Mouse (Mus musculus) yolk sac, embryonic 10.5 days (tissue): Measurements from ENCODE around the gene 1700008O03Rik.

ENCODE experiments used
- DNase-seq: peaks from one replicate; pipeline ENCODE4 v3.0.0-alpha.2; 2017; ENCODE audit warnings: low spot score

1700008O03Rik gene

DNA sequence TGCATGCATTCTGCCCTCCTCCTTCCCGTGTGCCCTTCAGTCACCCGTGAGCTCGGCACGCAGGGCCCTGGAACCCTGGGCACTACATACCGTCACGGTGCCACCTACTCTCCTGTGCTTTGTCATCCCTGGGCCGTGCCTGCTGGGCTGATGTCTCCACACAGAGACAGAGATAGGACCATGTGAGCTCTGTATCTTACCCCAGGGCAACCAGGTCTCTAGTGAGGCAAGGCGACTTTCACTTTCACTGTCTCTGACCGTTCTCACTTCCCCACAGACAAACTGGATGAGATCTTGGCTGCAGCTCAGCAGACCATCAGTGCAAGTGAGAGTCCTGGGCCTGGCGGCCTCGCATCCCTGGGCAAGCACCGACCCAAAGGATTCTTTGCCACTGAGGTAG is 41.0 kb downstream of the 1700008O03Rik start:
- no peak for DNase-seq

GRCm38 (mm10) chr7:44343459-44344015 is 42.1 kb downstream of the 1700008O03Rik start:
- DNase-seq, result no peak

DNA sequence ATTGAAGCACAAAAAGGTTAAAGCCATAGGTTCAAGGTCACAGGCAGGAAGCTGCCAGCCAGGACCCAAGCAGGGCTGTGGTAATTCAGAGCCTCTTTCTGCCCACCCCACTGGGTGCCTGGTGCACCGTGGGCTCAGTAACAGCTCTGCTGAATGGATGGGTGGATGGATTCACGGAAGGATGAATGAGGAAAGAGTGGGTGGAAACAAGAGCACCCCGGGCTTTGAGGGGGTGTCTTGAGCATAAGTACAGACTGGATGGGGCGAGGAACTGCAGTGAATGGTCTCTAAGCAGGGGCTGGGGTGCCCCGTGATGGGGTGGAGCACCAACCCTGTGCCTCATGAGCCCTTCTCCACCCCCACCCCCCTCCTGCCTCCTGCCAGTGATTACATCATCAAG is 43.9 kb downstream of the 1700008O03Rik start:
- no peak for DNase-seq

DNA sequence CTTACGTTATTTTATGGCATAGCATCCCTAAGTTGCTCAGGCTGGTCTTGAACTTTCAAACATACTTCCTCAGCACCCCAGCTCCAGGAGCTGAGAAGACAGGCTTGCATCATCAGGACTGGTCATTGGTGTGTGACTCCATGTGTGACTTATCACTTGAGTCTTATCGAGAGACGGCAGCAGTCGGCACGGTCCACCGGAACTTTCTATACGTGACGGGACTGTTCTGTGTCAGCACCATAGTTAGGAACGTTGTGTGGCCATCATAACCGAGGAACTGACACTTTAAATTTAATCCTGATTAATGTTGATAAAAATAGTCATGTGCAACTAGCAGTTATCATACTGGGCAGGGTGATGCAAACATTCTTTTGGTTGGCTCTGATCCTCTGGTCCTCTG is 44.5 kb downstream of the 1700008O03Rik start:
- DNase-seq, result no peak

- DNase-seq, result no peak
Measured at GRCm38 (mm10) chr7:44340226-44340625, 45.4 kb downstream of the 1700008O03Rik start.

- DNase-seq, result no peak
Measured at GRCm38 (mm10) chr7:44337121-44337849, 48.3 kb downstream of the 1700008O03Rik start.

GRCm38 (mm10) chr7:44336046-44337021 is 49.3 kb downstream of the 1700008O03Rik start:
- DNase-seq, result no peak

DNA sequence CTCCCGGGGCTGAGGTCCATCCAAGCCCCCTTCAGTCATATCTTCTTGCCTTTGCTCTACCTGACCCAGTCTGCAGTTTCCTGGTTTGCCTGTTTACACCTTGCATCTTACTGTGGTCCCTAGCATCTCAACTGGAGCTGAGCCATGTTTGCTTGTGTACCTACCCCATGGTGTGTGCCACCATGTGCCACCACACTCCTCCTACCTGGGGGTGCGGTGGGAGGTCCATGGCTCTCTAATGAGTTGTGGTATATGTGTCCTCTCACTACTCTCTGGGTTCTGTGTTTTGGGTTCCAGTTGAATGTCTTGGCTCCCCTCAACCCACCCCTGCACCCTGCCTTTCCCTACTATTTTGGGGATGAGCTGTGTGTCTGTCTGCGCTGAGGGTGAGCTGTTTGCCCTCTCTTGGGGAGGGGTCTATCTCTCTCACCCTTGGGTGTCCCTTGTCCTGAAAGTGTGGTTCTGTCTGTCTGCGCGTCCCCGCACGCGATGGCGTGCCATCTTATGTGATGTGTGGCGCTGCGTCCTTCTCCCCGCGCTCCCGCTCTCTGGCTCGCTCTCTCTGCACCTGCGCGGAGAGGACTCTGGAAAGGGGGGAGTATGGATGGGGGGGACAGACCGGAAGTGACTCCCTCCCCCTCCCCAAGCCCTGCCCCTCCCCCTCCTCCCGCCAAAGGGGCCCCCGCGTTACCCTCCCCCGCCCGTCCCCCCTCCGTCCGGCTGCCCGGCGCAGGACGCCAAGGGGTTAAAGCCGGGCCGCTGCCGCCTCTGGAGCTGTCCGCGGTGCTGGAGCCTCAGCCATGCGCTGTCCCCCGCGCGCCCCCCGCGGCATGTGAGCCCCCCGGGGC is 50.4 kb downstream of the 1700008O03Rik start:
- DNase-seq, result peak; percentile 17

GRCm38 (mm10) chr7:44334139-44334538 is 51.5 kb downstream of the 1700008O03Rik start:
- no peak for DNase-seq

DNA sequence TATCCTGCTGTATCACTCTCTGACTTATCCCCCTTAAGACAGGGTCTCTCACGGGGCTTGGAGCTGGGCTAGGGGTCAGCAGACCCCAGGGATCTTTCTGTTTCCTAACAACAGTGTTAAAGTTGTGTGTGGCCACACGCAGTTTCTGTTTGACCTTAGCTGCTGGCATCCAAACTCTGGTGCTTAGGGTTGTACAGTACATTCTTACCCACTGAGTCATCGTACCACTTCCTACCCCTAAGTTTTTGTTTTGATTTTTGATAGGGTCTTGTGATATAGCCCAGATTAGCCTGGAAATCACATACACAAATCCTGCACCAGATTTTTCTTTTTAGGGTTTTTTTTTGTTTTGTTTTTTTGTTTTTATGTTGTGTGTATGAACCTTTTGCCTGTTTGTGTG is 53.3 kb downstream of the 1700008O03Rik start:
- no peak for DNase-seq

- no peak for DNase-seq
Measured at GRCm38 (mm10) chr7:44326614-44327013, 59.0 kb downstream of the 1700008O03Rik start.

DNA sequence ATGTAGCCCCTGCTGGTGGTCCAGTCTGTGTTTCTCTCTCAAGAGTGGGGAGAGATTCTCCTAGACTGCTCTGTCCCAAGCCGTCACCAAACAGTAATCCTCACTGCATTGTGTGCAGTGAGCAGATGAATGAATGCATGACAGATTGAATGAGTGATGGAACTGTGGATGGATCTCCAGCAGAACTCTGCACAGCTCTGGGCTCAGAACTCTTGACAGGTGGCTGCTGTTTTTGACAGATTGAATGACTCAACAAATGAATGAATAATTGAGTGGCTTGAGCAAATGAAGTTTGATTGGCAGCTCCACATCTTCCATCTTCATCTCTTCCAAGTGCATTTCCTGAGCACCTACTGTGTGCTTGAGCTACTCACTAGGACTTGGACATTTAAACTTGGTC is 63.3 kb downstream of the 1700008O03Rik start:
- no peak for DNase-seq

DNA sequence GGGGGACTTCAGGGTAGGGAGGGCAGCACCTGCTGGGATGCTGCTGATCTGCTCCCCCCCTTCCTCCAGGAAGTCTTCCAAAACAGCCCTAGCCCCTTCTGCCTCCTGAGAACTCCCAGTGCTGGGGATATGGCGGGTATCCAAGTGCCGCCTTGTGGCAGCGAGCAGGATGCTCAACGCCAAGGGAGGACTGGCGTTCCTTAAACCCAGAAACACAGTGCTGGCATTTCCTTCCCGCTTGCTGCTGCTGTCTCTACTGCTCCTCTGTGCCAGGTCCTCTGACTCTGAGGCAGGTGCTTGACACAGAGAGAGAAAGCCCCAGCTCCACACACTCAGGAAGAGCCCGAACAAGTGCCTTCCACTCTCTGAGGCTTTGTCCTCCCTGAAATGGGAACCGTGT is 64.7 kb downstream of the 1700008O03Rik start:
- no peak for DNase-seq

- no peak for DNase-seq
Measured at GRCm38 (mm10) chr7:44317913-44318312, 67.7 kb downstream of the 1700008O03Rik start.

GRCm38 (mm10) chr7:44312484-44312883 is 73.1 kb downstream of the 1700008O03Rik start:
- DNase-seq, result no peak

DNA sequence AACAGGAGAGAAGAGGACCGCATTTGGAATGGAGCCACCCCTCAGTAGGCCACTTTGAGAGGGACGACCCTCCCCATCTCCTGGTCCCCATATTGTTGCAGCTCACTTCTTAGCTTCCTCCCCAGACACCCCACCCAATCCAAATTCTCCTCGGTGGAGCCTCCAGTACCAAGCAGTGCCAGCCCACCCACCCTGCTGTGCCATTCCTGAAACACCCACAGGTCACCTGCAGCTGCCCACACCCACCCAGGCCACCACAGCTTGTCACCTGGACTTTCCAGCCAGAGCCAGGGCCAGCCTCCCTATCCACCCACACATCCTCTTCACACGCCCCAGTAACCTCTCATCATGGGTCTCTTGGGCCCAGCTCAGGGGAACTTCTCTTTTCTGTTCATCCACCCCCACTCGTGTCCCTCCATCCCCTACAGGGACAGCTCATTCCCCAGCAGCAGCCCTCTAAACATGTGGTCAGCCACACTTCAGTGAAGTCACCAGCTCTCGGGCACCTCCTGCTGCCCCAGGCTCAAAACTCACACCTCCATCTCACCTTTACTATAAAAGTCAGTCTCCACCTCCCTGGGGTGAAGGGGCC is 73.8 kb downstream of the 1700008O03Rik start:
- DNase-seq, result no peak

DNA sequence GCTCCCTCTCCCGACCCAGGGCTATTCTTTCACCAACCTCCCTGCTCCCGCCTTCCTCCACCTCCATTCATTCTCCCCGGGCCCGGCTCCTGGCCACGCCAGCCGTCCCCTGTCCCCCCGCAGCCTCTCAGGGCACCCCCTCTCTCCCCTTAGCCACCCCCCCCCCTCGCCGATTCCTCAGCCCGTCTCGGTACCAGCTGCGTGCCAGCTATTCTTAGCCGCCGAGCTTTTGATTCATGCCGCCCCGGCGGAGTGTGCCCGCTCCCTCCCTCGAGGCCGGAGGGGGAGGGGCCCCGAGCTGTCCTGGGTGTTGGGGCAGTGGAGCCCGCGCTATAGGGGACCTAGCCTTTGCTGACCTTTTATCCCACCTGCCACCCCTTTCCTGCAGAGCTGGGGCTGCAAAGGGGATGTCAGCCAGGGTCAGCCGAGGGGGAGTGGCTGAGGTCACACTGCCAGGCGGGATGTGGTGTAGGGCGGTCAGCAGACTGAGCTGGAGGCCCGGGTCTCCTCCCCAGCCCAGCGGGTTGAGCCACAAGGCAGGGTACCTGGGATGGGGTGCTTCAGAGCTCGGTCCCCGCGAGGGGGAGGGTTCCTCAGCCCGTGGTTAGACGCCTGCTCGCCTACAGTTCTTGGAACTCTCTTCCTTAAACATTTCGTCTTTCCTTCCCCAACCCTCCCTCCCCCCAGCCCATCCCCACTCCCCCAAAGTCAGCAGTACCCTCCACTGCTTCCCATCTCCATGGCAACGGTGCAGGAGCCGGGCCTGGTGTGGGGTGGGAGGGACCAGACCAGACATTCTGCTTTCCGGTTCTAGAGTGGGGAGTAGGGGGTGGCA is 74.5 kb downstream of the 1700008O03Rik start:
- DNase-seq, result peak; percentile 9

GRCm38 (mm10) chr7:44310285-44310877 is 75.2 kb downstream of the 1700008O03Rik start:
- DNase-seq, result peak; percentile 9
